Mouse (Mus musculus) midbrain, embryonic 10.5 days (tissue): ENCODE results near the gene Raph1. TPM values are rescaled to one million over a fixed set of nuclear protein-coding genes. Genes with fewer than 3 reads are reported as not detected.

Experiments used
- DNase-seq: peaks from one replicate; pipeline ENCODE4 v3.0.0-alpha.2; 2017; ENCODE audit warnings: low spot score
- H3K27ac ChIP-seq: fragments of 300-500 bp; sonication (generic); replicated peaks from 2 replicates; pipeline ENCODE4 v1.5.1; 2016; ENCODE audit warnings: mild to moderate bottlenecking
- H3K27me3 ChIP-seq: fragments of 300-500 bp; sonication (generic); 2 replicates; pipeline ENCODE4 v1.6.1; 2016; ENCODE audit warnings: low read depth, mild to moderate bottlenecking; ENCODE audit not compliant: poor library complexity, severe bottlenecking
- H3K36me3 ChIP-seq: fragments of 300-500 bp; sonication (generic); 2 replicates; pipeline ENCODE4 v1.6.1; 2016; ENCODE audit warnings: mild to moderate bottlenecking, moderate library complexity
- H3K4me1 ChIP-seq: fragments of 300-500 bp; sonication (generic); 2 replicates; pipeline ENCODE4 v1.6.1; 2016
- H3K4me3 ChIP-seq: fragments of 300-500 bp; sonication (generic); 2 replicates; pipeline ENCODE4 v1.5.1; 2016; ENCODE audit warnings: mild to moderate bottlenecking, moderate library complexity
- H3K9me3 ChIP-seq: fragments of 300-500 bp; sonication (generic); replicated peaks from 2 replicates; pipeline ENCODE4 v1.6.1; 2016; ENCODE audit warnings: mild to moderate bottlenecking
- WGBS: fragments of 180-500 bp; shearing (Covaris S2); methylation state at CpG from one replicate; pipeline ENCODE4 v1.1.7; 2016; 5-methylcytosine and 5-hydroxymethylcytosine counted together
- polyA plus RNA-seq: library from polyadenylated mRNA; unstranded; fragments of >200 nt; fragmentation: Nextera tagmentation; extraction: Ambion mirVana; gene quantifications from 2 replicates; pipeline ENCODE4 v1.2.1, GENCODE M21; 2016

The Raph1 gene
- polyA plus RNA-seq = 19.9 and 21.7 TPM in 2 replicates

- peak within 1 kb of the TSS; percentile 97 for H3K27ac ChIP-seq
- H3K4me3 ChIP-seq = peak within 1 kb of the TSS; percentile 85
- 0 out of 2 replicates have a peak, but pooled peaks cover 5% of the 10 kb centered on the region for H3K9me3 ChIP-seq
- WGBS = under 1% methylated on average over 67 of the region's 92 CpGs
- peak; percentile 85 for DNase-seq
- H3K27me3 ChIP-seq = 0 out of 2 replicates have a peak, but pooled peaks cover 9% of the 10 kb centered on the region
- peaks cover 19% of the 10 kb centered on the region for H3K4me1 ChIP-seq
- peaks cover 13% of the 10 kb centered on the region for H3K36me3 ChIP-seq
Observed at GRCm38 (mm10) chr1:60566631-60567311, at the start of gene Raph1. Raph1 (minus strand) TSS chr1:60567104.

DNA sequence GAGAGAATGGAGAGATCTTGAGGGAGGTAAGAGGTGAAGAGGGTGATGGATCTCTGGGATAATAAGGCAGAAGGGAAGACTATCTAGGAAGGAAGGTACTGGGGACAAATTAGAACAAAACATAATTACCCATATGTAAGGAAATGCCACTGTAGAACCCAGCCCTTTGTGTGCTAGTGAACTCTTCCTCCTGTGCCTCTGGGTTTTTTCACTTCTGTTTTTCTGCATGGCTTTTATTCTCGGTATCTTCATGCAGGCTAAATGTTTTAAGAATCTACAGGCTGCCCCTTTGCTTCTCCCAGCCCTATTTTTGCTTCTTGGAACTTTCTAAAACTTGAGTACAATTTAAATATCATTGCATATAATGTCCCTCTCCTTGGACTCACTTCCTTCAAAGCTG, 48.8 kb upstream of the Raph1 start:
- Histone ChIP-seq H3K4me1 (no peaks in the 10 kb centered on the region), H3K36me3 (no peaks in the 10 kb centered on the region), H3K9me3 (no peaks in the 10 kb centered on the region), H3K27me3 (no peaks in the 10 kb centered on the region), H3K4me3 (no peak overlapping the region), H3K27ac (no peak overlapping the region)
- DNase-seq = no peak
- WGBS = 74% methylated on average over 1 of the region's 1 CpGs

DNA sequence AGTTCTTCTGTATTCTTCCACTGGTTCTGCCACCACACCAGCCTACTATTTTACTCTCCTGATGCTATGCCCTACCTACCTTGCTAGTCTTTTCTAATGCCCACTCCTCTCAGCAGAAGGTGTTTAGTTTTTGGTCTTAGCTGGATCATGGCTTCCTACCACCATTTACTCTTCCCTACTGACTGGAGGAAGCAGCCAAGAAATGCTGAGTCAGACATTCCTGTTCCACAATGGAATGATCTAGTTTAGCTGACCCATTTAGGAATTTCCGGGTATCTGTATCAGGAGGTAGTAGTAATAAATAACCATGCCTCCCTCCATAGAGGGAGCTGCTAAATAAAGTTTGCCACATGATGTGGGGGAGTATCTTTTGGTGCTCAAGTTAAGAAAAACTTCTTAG, 48.0 kb upstream of the Raph1 start:
- H3K36me3 ChIP-seq = no peaks in the 10 kb centered on the region
- no peak overlapping the region for H3K4me3 ChIP-seq
- DNase-seq = no peak
- no peaks in the 10 kb centered on the region for H3K4me1 ChIP-seq
- no peaks in the 10 kb centered on the region for H3K9me3 ChIP-seq
- 74% methylated on average over 1 of the region's 1 CpGs for WGBS
- no peaks in the 10 kb centered on the region for H3K27me3 ChIP-seq
- H3K27ac ChIP-seq = no peak overlapping the region

DNA sequence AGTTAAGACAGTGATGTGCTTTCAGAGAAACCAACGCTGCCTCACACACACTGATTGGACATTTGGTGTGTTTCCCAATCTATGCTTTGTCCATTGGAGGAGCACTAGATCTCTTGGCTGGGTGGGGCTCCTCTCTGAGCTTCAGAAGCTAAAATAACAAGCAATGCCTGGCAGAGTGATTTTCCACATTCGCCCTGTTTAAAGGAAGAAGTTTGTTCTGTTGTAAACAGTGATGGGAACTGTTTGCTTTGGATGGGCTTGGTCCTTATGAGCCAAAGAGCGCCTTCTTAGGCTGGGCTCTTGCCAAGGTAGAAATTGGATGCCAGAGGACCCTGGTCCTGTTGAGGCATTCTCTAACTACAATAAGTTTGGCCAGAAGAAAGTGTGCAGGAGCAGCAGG, 45.1 kb upstream of the Raph1 start:
- no peak for DNase-seq
- Histone ChIP-seq H3K9me3 (no peaks in the 10 kb centered on the region), H3K27me3 (no peaks in the 10 kb centered on the region), H3K4me3 (no peak overlapping the region), H3K36me3 (no peaks in the 10 kb centered on the region), H3K27ac (no peak overlapping the region), H3K4me1 (no peaks in the 10 kb centered on the region)
- 83% methylated on average over 3 of the region's 3 CpGs for WGBS

GRCm38 (mm10) chr1:60610631-60611030, 43.7 kb upstream of the Raph1 start:
- WGBS = 79% methylated on average over 4 of the region's 4 CpGs
- no peaks in the 10 kb centered on the region; the same call in 1 of the 2 replicates for H3K4me1 ChIP-seq

DNA sequence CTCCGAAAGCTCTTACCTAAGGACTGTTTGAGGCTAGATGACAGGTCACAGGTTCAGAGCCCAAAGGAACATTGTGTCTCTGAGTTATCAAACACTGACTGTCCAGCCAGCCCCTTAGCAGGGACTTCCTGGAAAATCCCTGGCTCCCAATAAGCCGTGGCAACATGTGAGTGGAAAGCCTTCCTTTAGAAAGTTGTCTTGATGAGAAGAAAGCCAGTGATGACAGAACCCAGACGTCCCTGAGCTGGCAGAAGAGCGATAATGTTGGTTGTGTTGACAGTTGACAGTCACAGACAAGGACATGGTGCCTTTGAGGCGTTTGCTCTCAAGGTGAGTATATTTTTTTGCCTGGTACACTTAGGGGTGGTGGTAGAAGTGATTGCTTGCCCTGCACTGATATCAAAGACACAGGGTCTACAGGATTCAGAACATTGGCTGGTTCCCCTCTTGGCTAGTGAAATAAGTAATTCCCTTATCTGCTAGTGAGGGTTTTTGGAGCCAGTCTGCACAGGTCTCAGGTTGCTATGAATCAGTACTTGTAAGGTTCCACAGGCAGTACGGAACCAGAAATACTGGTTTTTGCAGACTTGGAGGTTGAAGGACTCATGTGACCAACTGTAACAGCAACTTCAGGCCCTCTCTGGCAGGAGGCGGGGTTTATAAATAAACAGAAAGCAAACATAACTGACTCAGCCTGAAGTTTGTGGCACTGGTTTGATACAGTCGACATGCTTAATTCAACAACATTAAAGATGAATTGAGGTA, 42.3 kb upstream of the Raph1 start:
- 91% methylated on average over 8 of the region's 8 CpGs for WGBS
- no peak for DNase-seq
- no peaks in the 10 kb centered on the region for H3K9me3 ChIP-seq
- H3K27ac ChIP-seq = no peak overlapping the region
- H3K4me1 ChIP-seq = no peaks in the 10 kb centered on the region; the same call in 1 of the 2 replicates
- no peaks in the 10 kb centered on the region for H3K27me3 ChIP-seq
- H3K4me3 ChIP-seq = no peak overlapping the region
- no peaks in the 10 kb centered on the region for H3K36me3 ChIP-seq

More at GRCm38 (mm10) chr1:60610631-60611030, 43.7 kb upstream of the Raph1 start:
- DNase-seq = no peak
- no peaks in the 10 kb centered on the region for H3K36me3 ChIP-seq
- no peaks in the 10 kb centered on the region for H3K9me3 ChIP-seq
- no peak overlapping the region for H3K4me3 ChIP-seq
- H3K27ac ChIP-seq = no peak overlapping the region
- no peaks in the 10 kb centered on the region for H3K27me3 ChIP-seq

DNA sequence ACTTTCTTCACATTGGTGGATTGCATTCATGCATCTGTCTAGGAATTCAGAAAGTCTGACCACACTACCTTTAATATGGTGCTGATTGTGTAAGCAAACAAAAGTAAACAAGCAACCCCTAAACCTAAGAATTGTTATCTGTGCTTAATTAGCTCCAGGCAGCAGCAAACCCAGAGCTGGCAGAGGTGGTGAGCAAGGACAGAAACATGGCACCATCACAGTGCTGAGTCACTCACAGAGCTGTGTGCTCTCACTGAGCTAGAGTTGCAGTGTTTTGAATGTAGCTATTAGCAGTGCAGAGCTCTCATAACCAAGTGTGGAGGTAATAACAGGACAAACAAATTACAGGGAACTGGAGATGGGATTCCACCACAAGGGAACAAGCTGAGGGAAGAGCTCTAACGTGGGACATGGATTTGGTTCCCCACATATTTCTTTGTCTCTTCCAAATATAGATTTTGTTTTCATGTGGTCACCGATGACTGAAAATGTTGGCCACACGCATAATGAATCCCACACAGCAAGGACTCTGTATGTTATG, 37.6 kb upstream of the Raph1 start:
- Histone ChIP-seq H3K4me1 (no peaks in the 10 kb centered on the region; the same call in 1 of the 2 replicates), H3K36me3 (no peaks in the 10 kb centered on the region), H3K9me3 (no peaks in the 10 kb centered on the region), H3K27me3 (no peaks in the 10 kb centered on the region), H3K27ac (no peak overlapping the region), H3K4me3 (no peak overlapping the region)
- 89% methylated on average over 3 of the region's 3 CpGs for WGBS
- no peak for DNase-seq

DNA sequence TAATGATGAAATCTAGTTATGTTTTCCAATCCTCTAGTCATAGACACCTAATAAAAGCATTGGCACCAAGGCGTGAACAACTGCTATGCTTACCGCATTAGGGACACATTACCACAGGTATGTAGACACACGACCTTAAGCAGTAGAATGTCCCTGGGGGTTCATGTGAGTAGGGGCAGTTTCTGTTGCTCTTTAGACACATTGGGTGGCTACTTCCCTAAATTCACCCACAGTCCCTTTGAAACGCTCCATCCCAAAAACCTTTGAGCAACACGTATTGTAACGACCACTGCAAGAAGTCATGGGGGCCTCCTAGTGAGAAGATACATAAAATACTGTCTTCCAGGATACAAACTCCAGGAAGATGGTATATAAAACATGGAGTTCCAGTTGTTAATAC, 33.8 kb upstream of the Raph1 start:
- 90% methylated on average over 6 of the region's 6 CpGs for WGBS
- Histone ChIP-seq H3K4me3 (no peak overlapping the region), H3K36me3 (no peaks in the 10 kb centered on the region), H3K9me3 (no peaks in the 10 kb centered on the region), H3K27me3 (peaks cover 9% of the 10 kb centered on the region; the same call in 1 of the 2 replicates), H3K27ac (no peak overlapping the region), H3K4me1 (peaks cover 7% of the 10 kb centered on the region)
- DNase-seq = no peak

GRCm38 (mm10) chr1:60599926-60600325, 33.0 kb upstream of the Raph1 start:
- H3K27me3 ChIP-seq = peaks cover 9% of the 10 kb centered on the region; the same call in 1 of the 2 replicates
- no peak for DNase-seq
- 90% methylated on average over 3 of the region's 3 CpGs for whole genome bisulfite sequencing
- no peaks in the 10 kb centered on the region for H3K36me3 ChIP-seq
- H3K4me1 ChIP-seq = peaks cover 7% of the 10 kb centered on the region
- H3K4me3 ChIP-seq = no peak overlapping the region
- H3K27ac ChIP-seq = no peak overlapping the region
- H3K9me3 ChIP-seq = no peaks in the 10 kb centered on the region

DNA sequence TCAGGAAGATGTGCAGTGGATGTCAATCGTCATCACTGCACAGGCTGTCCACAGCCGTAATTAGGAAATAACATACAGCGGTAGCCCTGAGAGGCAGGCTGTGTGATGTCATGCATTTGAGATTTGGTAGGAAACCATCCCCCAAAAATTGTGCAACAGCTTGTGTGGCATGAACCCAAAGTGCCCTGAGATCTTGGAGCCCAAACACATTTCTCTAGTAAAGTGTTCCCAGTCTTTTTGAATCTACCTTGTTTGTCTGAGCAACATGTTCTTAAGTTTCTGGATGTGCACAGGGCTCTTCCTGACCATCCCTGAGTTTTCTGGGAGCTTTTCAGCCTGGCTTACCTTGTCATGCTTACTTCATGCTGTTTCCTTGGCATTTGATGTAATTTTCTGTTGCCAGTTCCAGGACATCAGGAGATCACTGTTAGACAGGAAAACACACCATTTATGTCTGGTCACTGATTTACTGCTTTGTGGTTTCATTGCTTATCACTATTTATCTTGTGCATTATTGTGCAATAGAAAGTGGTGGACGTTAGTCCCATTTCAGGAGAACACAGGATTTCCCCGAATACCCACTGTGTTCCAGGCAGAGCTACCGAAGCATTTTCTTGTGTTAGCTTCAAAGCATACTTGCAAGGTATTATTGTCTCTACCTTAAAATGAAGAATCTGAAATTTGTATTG, 32.3 kb upstream of the Raph1 start:
- Histone ChIP-seq H3K4me3 (no peak overlapping the region), H3K9me3 (no peaks in the 10 kb centered on the region), H3K27ac (no peak overlapping the region), H3K27me3 (peaks cover 13% of the 10 kb centered on the region; the same call in 1 of the 2 replicates), H3K4me1 (peaks cover 7% of the 10 kb centered on the region), H3K36me3 (no peaks in the 10 kb centered on the region)
- 93% methylated on average over 6 of the region's 6 CpGs for WGBS
- DNase-seq = no peak

GRCm38 (mm10) chr1:60596386-60597320, 29.7 kb upstream of the Raph1 start:
- Histone ChIP-seq H3K27ac (no peak overlapping the region), H3K27me3 (peaks cover 13% of the 10 kb centered on the region; the same call in 1 of the 2 replicates), H3K36me3 (no peaks in the 10 kb centered on the region), H3K4me3 (no peak overlapping the region), H3K4me1 (peaks cover 7% of the 10 kb centered on the region), H3K9me3 (no peaks in the 10 kb centered on the region)
- WGBS = 83% methylated on average over 11 of the region's 11 CpGs
- no peak for DNase-seq
